Mouse (Mus musculus): ENCODE data around the gene Olfr1028.

Olfr1028 gene

GRCm38 (mm10) chr2:85950137-85950536 lies at the start of gene Olfr1028:
Gene Olfr1028, plus strand, starts transcription at chr2:85950437.
- no peak for DNase-seq

DNA sequence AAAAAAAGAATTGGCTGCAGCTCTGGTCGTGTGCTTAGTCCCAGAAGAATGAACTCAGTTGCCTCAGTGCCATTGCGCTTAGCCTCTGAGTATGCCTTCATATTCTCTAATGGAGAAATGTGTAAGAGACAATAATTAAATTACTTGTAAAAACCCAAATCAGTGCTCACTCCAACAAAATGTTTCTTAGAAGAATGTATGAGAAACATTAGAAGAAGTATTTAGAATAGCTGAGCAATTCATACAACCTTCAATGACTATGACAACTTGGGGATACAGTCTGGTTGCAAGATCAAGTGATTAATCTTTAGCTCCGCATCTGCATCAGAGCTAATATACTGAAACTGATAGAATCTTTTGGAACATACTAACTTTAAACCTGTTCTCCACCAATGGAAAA lies 45.3 kb upstream of the Olfr1028 start, which contains the start of gene Olfr1024:
TSS of gene Olfr1024 (minus strand) at position 101 of the 400 bp plus-strand sequence.
- DNase-seq = no peak

GRCm38 (mm10) chr2:85913197-85913596 lies 37.0 kb upstream of the Olfr1028 start:
- no peak for DNase-seq

- no peak for DNase-seq
Measured at GRCm38 (mm10) chr2:85914893-85915292, 35.3 kb upstream of the Olfr1028 start, which contains the start of gene Olfr1025-ps1. Gene Olfr1025-ps1, plus strand, starts transcription at chr2:85915193.

DNA sequence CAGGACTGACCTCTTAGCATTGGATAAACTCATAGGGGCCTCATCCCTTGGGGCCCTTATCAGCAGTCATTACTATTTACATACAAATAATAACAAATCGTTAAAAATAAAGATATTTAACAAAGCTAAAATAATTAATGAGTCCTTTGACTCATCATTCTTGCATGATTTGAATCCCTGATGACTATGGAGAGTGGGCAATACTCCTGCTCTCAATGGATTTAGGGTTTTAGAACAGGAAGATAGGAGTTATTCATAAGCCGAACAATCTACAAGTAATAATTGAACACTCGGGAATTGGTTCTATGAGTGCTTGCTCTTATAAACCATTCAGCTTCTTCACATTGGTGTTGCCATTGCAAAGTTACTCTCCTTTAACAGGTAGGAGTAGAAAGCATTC lies 29.0 kb upstream of the Olfr1028 start, which contains the start of gene Olfr1026:
TSS of gene Olfr1026 (plus strand) at position 301 of the 400 bp plus-strand sequence.
- DNase-seq = no peak

DNA sequence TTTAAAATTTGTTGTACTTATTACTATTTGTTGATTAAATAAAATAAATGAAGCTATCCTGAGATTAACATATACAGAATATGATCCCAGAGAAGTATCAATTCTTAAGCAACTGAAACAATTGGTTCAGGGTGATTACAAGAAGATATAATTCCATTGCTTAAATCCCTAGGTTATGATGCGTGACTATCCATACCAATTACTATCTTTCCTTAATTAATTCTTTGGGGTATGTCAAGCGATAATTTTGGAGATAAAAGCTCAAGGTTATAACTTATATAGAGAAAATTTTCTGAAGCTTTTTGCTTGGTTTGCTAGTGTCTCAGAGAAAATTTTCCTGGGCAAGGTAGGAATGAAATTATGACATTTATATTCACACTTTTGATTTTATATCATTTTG lies 23.4 kb downstream of the Olfr1028 start, which contains the start of gene Olfr1029:
TSS of gene Olfr1029 (plus strand) at position 301 of the 400 bp plus-strand sequence.
- no peak for DNase-seq

GRCm38 (mm10) chr2:85978976-85979375 lies 28.7 kb downstream of the Olfr1028 start, which contains the start of gene Olfr1030:
Gene Olfr1030, plus strand, starts transcription at chr2:85979276.
- DNase-seq = no peak

GRCm38 (mm10) chr2:85990004-85990403 lies 39.8 kb downstream of the Olfr1028 start, which contains the start of gene Olfr1031:
Gene Olfr1031, plus strand, starts transcription at chr2:85990304.
- no peak for DNase-seq
